Mouse (Mus musculus): ENCODE data around the gene Gm28035. TPM values are rescaled to one million over a fixed set of nuclear protein-coding genes. Genes with fewer than 3 reads are reported as not detected.

The Gm28035 gene
- 1.5 TPM in 1 of 2 replicates, not detected in the other for polyA plus RNA-seq (2011; ENCODE audit: insufficient read depth, insufficient read length, low read depth, missing spikeins)

GRCm38 (mm10) chr2:30240267-30240666 lies at the start of gene Gm28035:
Gene Gm28035, plus strand, starts transcription at chr2:30240567.
- TF ChIP-seq CTCF (IDR thresholded peaks at IDR 0.05; ENCODE audit: low read depth, low read length), result no peak
- TF ChIP-seq POLR2A (IDR thresholded peaks at IDR 0.05; ENCODE audit: insufficient read depth, low read length), result no peak
- no peak for TF ChIP-seq EP300 (IDR thresholded peaks at IDR 0.05; ENCODE audit: insufficient read depth, low read depth, low read length)
- H3K9ac ChIP-seq (ENCODE audit: low read depth, poor library complexity, severe bottlenecking), result no peak within 1 kb of the TSS
- no peak within 1 kb of the TSS for H3K27ac ChIP-seq (ENCODE audit: insufficient read depth, low read length)
- H3K27me3 ChIP-seq (ENCODE audit: control insufficient read depth, insufficient read depth, low read length, poor library complexity, severe bottlenecking), result no peaks in the 10 kb centered on the region
- no peaks in the 10 kb centered on the region; the same call in 1 of the 2 replicates for H3K36me3 ChIP-seq (ENCODE audit: control insufficient read depth, insufficient read depth, low read length, poor library complexity, severe bottlenecking)
- no peak within 1 kb of the TSS for H3K4me3 ChIP-seq (ENCODE audit: low read depth, low read length)
- no peaks in the 10 kb centered on the region for H3K9me3 ChIP-seq (replicated peaks; ENCODE audit: control insufficient read depth, insufficient read depth, low read length, poor library complexity, severe bottlenecking)
- no peaks in the 10 kb centered on the region for H3K4me1 ChIP-seq (ENCODE audit: control insufficient read depth, insufficient read depth, low read length)

GRCm38 (mm10) chr2:30191790-30192580 lies 48.4 kb upstream of the Gm28035 start:
- H3K9me3 ChIP-seq (replicated peaks; ENCODE audit: control insufficient read depth, insufficient read depth, low read length, poor library complexity, severe bottlenecking), result no peaks in the 10 kb centered on the region
- H3K27ac ChIP-seq (ENCODE audit: insufficient read depth, low read length), result no peak overlapping the region
- H3K4me3 ChIP-seq (ENCODE audit: low read depth, low read length), result no peak overlapping the region
- no peaks in the 10 kb centered on the region for H3K27me3 ChIP-seq (ENCODE audit: control insufficient read depth, insufficient read depth, low read length, poor library complexity, severe bottlenecking)
- no peaks in the 10 kb centered on the region for H3K36me3 ChIP-seq (ENCODE audit: control insufficient read depth, insufficient read depth, low read length, poor library complexity, severe bottlenecking)
- TF ChIP-seq EP300 (IDR thresholded peaks at IDR 0.05; ENCODE audit: insufficient read depth, low read depth, low read length), result no peak
- no peak for TF ChIP-seq POLR2A (IDR thresholded peaks at IDR 0.05; ENCODE audit: insufficient read depth, low read length)
- TF ChIP-seq CTCF (IDR thresholded peaks at IDR 0.05; ENCODE audit: low read depth, low read length), result no peak
- H3K4me1 ChIP-seq (ENCODE audit: control insufficient read depth, insufficient read depth, low read length), result peaks cover 7% of the 10 kb centered on the region
- no peak overlapping the region for H3K9ac ChIP-seq (ENCODE audit: low read depth, poor library complexity, severe bottlenecking)

GRCm38 (mm10) chr2:30194656-30195055 lies 45.7 kb upstream of the Gm28035 start:
- Histone ChIP-seq H3K4me3 (ENCODE audit: low read depth, low read length) (no peak overlapping the region), H3K27me3 (ENCODE audit: control insufficient read depth, insufficient read depth, low read length, poor library complexity, severe bottlenecking) (no peaks in the 10 kb centered on the region), H3K36me3 (ENCODE audit: control insufficient read depth, insufficient read depth, low read length, poor library complexity, severe bottlenecking) (no peaks in the 10 kb centered on the region), H3K9me3 (replicated peaks; ENCODE audit: control insufficient read depth, insufficient read depth, low read length, poor library complexity, severe bottlenecking) (no peaks in the 10 kb centered on the region), H3K4me1 (ENCODE audit: control insufficient read depth, insufficient read depth, low read length) (peaks cover 7% of the 10 kb centered on the region), H3K9ac (ENCODE audit: low read depth, poor library complexity, severe bottlenecking) (no peak overlapping the region), H3K27ac (ENCODE audit: insufficient read depth, low read length) (no peak overlapping the region)
- TF ChIP-seq EP300 (IDR thresholded peaks at IDR 0.05; ENCODE audit: insufficient read depth, low read depth, low read length) (no peak), CTCF (IDR thresholded peaks at IDR 0.05; ENCODE audit: low read depth, low read length) (no peak)

GRCm38 (mm10) chr2:30198021-30198420 lies 42.3 kb upstream of the Gm28035 start:
- H3K27ac ChIP-seq (ENCODE audit: insufficient read depth, low read length), result no peak overlapping the region
- H3K4me3 ChIP-seq (ENCODE audit: low read depth, low read length), result no peak overlapping the region
- no peak for TF ChIP-seq CTCF (IDR thresholded peaks at IDR 0.05; ENCODE audit: low read depth, low read length)
- no peak for TF ChIP-seq EP300 (IDR thresholded peaks at IDR 0.05; ENCODE audit: insufficient read depth, low read depth, low read length)
- no peak for TF ChIP-seq POLR2A (IDR thresholded peaks at IDR 0.05; ENCODE audit: insufficient read depth, low read length)
- no peak overlapping the region for H3K9ac ChIP-seq (ENCODE audit: low read depth, poor library complexity, severe bottlenecking)
- no peaks in the 10 kb centered on the region for H3K9me3 ChIP-seq (replicated peaks; ENCODE audit: control insufficient read depth, insufficient read depth, low read length, poor library complexity, severe bottlenecking)
- H3K27me3 ChIP-seq (ENCODE audit: control insufficient read depth, insufficient read depth, low read length, poor library complexity, severe bottlenecking), result no peaks in the 10 kb centered on the region
- H3K36me3 ChIP-seq (ENCODE audit: control insufficient read depth, insufficient read depth, low read length, poor library complexity, severe bottlenecking), result no peaks in the 10 kb centered on the region
- H3K4me1 ChIP-seq (ENCODE audit: control insufficient read depth, insufficient read depth, low read length), result peaks cover 4% of the 10 kb centered on the region

GRCm38 (mm10) chr2:30199984-30200383 lies 40.4 kb upstream of the Gm28035 start:
- Histone ChIP-seq H3K9ac (ENCODE audit: low read depth, poor library complexity, severe bottlenecking) (no peak overlapping the region), H3K27me3 (ENCODE audit: control insufficient read depth, insufficient read depth, low read length, poor library complexity, severe bottlenecking) (no peaks in the 10 kb centered on the region), H3K4me3 (ENCODE audit: low read depth, low read length) (no peak overlapping the region), H3K36me3 (ENCODE audit: control insufficient read depth, insufficient read depth, low read length, poor library complexity, severe bottlenecking) (no peaks in the 10 kb centered on the region), H3K4me1 (ENCODE audit: control insufficient read depth, insufficient read depth, low read length) (peaks cover 2% of the 10 kb centered on the region), H3K9me3 (replicated peaks; ENCODE audit: control insufficient read depth, insufficient read depth, low read length, poor library complexity, severe bottlenecking) (no peaks in the 10 kb centered on the region), H3K27ac (ENCODE audit: insufficient read depth, low read length) (no peak overlapping the region)
- TF ChIP-seq CTCF (IDR thresholded peaks at IDR 0.05; ENCODE audit: low read depth, low read length), result no peak
- no peak for TF ChIP-seq EP300 (IDR thresholded peaks at IDR 0.05; ENCODE audit: insufficient read depth, low read depth, low read length)
- TF ChIP-seq POLR2A (IDR thresholded peaks at IDR 0.05; ENCODE audit: insufficient read depth, low read length), result no peak

- no peak overlapping the region for H3K27ac ChIP-seq (ENCODE audit: insufficient read depth, low read length)
- no peak overlapping the region for H3K4me3 ChIP-seq (ENCODE audit: low read depth, low read length)
- no peak overlapping the region for H3K9ac ChIP-seq (ENCODE audit: low read depth, poor library complexity, severe bottlenecking)
- no peaks in the 10 kb centered on the region for H3K36me3 ChIP-seq (ENCODE audit: control insufficient read depth, insufficient read depth, low read length, poor library complexity, severe bottlenecking)
- no peaks in the 10 kb centered on the region for H3K27me3 ChIP-seq (ENCODE audit: control insufficient read depth, insufficient read depth, low read length, poor library complexity, severe bottlenecking)
- H3K4me1 ChIP-seq (ENCODE audit: control insufficient read depth, insufficient read depth, low read length), result peaks cover 2% of the 10 kb centered on the region
- TF ChIP-seq EP300 (IDR thresholded peaks at IDR 0.05; ENCODE audit: insufficient read depth, low read depth, low read length) (no peak), POLR2A (IDR thresholded peaks at IDR 0.05; ENCODE audit: insufficient read depth, low read length) (no peak), CTCF (IDR thresholded peaks at IDR 0.05; ENCODE audit: low read depth, low read length) (no peak)
- H3K9me3 ChIP-seq (replicated peaks; ENCODE audit: control insufficient read depth, insufficient read depth, low read length, poor library complexity, severe bottlenecking), result no peaks in the 10 kb centered on the region
These were observed 39.9 kb upstream of the Gm28035 start for GRCm38 (mm10) chr2:30200388-30200925.
